Mouse (Mus musculus) embryonic facial prominence, embryonic 14.5 days (tissue): ENCODE results near the gene Ppp1r14b. TPM values are rescaled to one million over a fixed set of nuclear protein-coding genes. Genes with fewer than 3 reads are reported as not detected.

ENCODE experiments used
- ATAC-seq: fragments of 200-750 bp; cut with Nextera tagmentation; 2 replicates; pipeline ENCODE4 v1.8.0; 2017; ENCODE audit warnings: low read depth, moderate number of reproducible peaks, moderate TSS enrichment
- DNase-seq: peaks from one replicate; pipeline ENCODE4 v3.0.0-alpha.2; 2015; ENCODE audit warnings: low spot score
- H3K27ac ChIP-seq: fragments of 300-500 bp; sonication (generic); replicated peaks from 2 replicates; pipeline ENCODE4 v1.5.1; 2014; ENCODE audit warnings: low read depth, mild to moderate bottlenecking, low read length, moderate library complexity
- H3K27me3 ChIP-seq: fragments of 300-500 bp; sonication (generic); replicated peaks from 2 replicates; pipeline ENCODE4 v1.6.1; 2014; ENCODE audit warnings: low read length; ENCODE audit not compliant: control insufficient read depth, insufficient read depth
- H3K36me3 ChIP-seq: fragments of 300-500 bp; sonication (generic); 2 replicates; pipeline ENCODE4 v1.6.1; 2014; ENCODE audit warnings: low read length, mixed read lengths; ENCODE audit not compliant: control insufficient read depth, insufficient read depth
- H3K4me1 ChIP-seq: fragments of 300-500 bp; sonication (generic); 2 replicates; pipeline ENCODE4 v1.6.1; 2014; ENCODE audit warnings: antibody characterized with exemption, low read length; ENCODE audit not compliant: control insufficient read depth, insufficient read depth
- H3K4me2 ChIP-seq: fragments of 300-500 bp; sonication (generic); 2 replicates; pipeline ENCODE4 v1.6.1; 2014; ENCODE audit warnings: low read depth, mild to moderate bottlenecking, low read length, moderate library complexity, mixed read lengths
- H3K4me3 ChIP-seq: fragments of 300-500 bp; sonication (generic); 2 replicates; pipeline ENCODE4 v1.5.1; 2014; ENCODE audit warnings: low read depth, mild to moderate bottlenecking, low read length
- H3K9ac ChIP-seq: fragments of 300-500 bp; sonication (generic); 2 replicates; pipeline ENCODE4 v1.6.1; 2014; ENCODE audit warnings: low read depth, mild to moderate bottlenecking, low read length, moderate library complexity, mixed read lengths
- H3K9me3 ChIP-seq: fragments of 300-500 bp; sonication (generic); 2 replicates; pipeline ENCODE4 v1.6.1; 2016; ENCODE audit warnings: low read length; ENCODE audit not compliant: control insufficient read depth
- WGBS: fragments of 180-500 bp; shearing (Covaris S2); extraction: QIAGEN DNeasy Blood & Tissue Kit; methylation state at CpG from one replicate; pipeline ENCODE4 v1.1.7; 2014; 5-methylcytosine and 5-hydroxymethylcytosine counted together
- polyA plus RNA-seq: library from polyadenylated mRNA; unstranded; fragments of >200 nt; fragmentation: Nextera tagmentation; extraction: Ambion mirVana; gene quantifications from 2 replicates; pipeline ENCODE4 v1.2.1, GENCODE M21; 2014

Ppp1r14b gene
- polyA plus RNA-seq, 1 experiment from 2014 or later, result 302 TPM

- peaks cover 6% of the 10 kb centered on the region; the same call in 1 of the 2 replicates for H3K4me1 ChIP-seq
- no peaks in the 10 kb centered on the region for H3K9me3 ChIP-seq
- peaks cover 30% of the 10 kb centered on the region for H3K36me3 ChIP-seq
- DNase-seq, result peak; percentile 85
- H3K4me2 ChIP-seq, result peak overlapping the region; percentile 85
- H3K9ac ChIP-seq, result peak overlapping the region; percentile 77
- peak; percentile 60 for ATAC-seq
- H3K4me3 ChIP-seq, result peak overlapping the region; percentile 63
- H3K27me3 ChIP-seq, result no peaks in the 10 kb centered on the region
- peak overlapping the region; percentile 96 for H3K27ac ChIP-seq
- under 1% methylated on average over 28 of the region's 28 CpGs for WGBS
Measured at GRCm38 (mm10) chr19:6950613-6951153, 24.1 kb upstream of the Ppp1r14b start.

GRCm38 (mm10) chr19:6951381-6951968 lies 23.3 kb upstream of the Ppp1r14b start:
- peak overlapping the region; percentile 85 for H3K4me2 ChIP-seq
- H3K4me1 ChIP-seq, result peaks cover 6% of the 10 kb centered on the region; the same call in 1 of the 2 replicates
- H3K27me3 ChIP-seq, result no peaks in the 10 kb centered on the region
- DNase-seq (peak; percentile 97), ATAC-seq (peak; percentile 86)
- peak overlapping the region; percentile 96 for H3K27ac ChIP-seq
- H3K9ac ChIP-seq, result peak overlapping the region; percentile 77
- H3K4me3 ChIP-seq, result peak overlapping the region; percentile 63
- WGBS, result under 1% methylated on average over 34 of the region's 35 CpGs
- H3K9me3 ChIP-seq, result no peaks in the 10 kb centered on the region
- peaks cover 30% of the 10 kb centered on the region for H3K36me3 ChIP-seq

GRCm38 (mm10) chr19:6951994-6952711 lies 22.6 kb upstream of the Ppp1r14b start:
- peak overlapping the region; percentile 63 for H3K4me3 ChIP-seq
- 2% methylated on average over 27 of the region's 31 CpGs for WGBS
- H3K4me2 ChIP-seq, result peak overlapping the region; percentile 85
- peaks cover 36% of the 10 kb centered on the region for H3K36me3 ChIP-seq
- peak overlapping the region; percentile 96 for H3K27ac ChIP-seq
- peaks cover 6% of the 10 kb centered on the region; the same call in 1 of the 2 replicates for H3K4me1 ChIP-seq
- peak; percentile 48 for DNase-seq
- no peaks in the 10 kb centered on the region for H3K9me3 ChIP-seq
- ATAC-seq, result peak; percentile 20
- no peaks in the 10 kb centered on the region for H3K27me3 ChIP-seq
- peak overlapping the region; percentile 77 for H3K9ac ChIP-seq

GRCm38 (mm10) chr19:6952712-6953037 lies 22.1 kb upstream of the Ppp1r14b start:
- H3K4me3 ChIP-seq, result peak overlapping the region; percentile 63; the same call in 1 of the 2 replicates
- peaks cover 41% of the 10 kb centered on the region for H3K36me3 ChIP-seq
- ATAC-seq (no peak), DNase-seq (peak; percentile 31)
- peak overlapping the region; percentile 77 for H3K9ac ChIP-seq
- peak overlapping the region; percentile 85 for H3K4me2 ChIP-seq
- 21% methylated on average over 3 of the region's 3 CpGs for WGBS
- H3K9me3 ChIP-seq, result no peaks in the 10 kb centered on the region
- peaks cover 6% of the 10 kb centered on the region; the same call in 1 of the 2 replicates for H3K4me1 ChIP-seq
- H3K27me3 ChIP-seq, result no peaks in the 10 kb centered on the region
- peak overlapping the region; percentile 96 for H3K27ac ChIP-seq

- 62% methylated on average over 9 of the region's 9 CpGs for WGBS
- Histone ChIP-seq H3K4me3 (no peak overlapping the region), H3K4me2 (no peak overlapping the region), H3K36me3 (peaks cover 55% of the 10 kb centered on the region), H3K9ac (0 out of 2 replicates have a peak overlapping the region, but pooled peaks have one; percentile 28), H3K27me3 (no peaks in the 10 kb centered on the region), H3K4me1 (peaks cover 6% of the 10 kb centered on the region; the same call in 1 of the 2 replicates), H3K9me3 (no peaks in the 10 kb centered on the region), H3K27ac (no peak overlapping the region)
- DNase-seq (no peak), ATAC-seq (no peak)
Measured at GRCm38 (mm10) chr19:6954046-6954445, 20.7 kb upstream of the Ppp1r14b start.

GRCm38 (mm10) chr19:6955424-6955823 lies 19.3 kb upstream of the Ppp1r14b start:
- Histone ChIP-seq H3K4me3 (no peak overlapping the region), H3K36me3 (peaks cover 67% of the 10 kb centered on the region), H3K4me1 (no peaks in the 10 kb centered on the region), H3K27ac (no peak overlapping the region), H3K4me2 (no peak overlapping the region), H3K27me3 (no peaks in the 10 kb centered on the region), H3K9ac (no peak overlapping the region), H3K9me3 (no peaks in the 10 kb centered on the region)
- no peak for ATAC-seq
- 86% methylated on average over 7 of the region's 7 CpGs for WGBS
- DNase-seq, result no peak

GRCm38 (mm10) chr19:6956461-6956860 lies 18.3 kb upstream of the Ppp1r14b start:
- no peak overlapping the region for H3K27ac ChIP-seq
- no peak overlapping the region for H3K9ac ChIP-seq
- H3K36me3 ChIP-seq, result peaks cover 72% of the 10 kb centered on the region
- no peak for ATAC-seq
- DNase-seq, result no peak
- no peaks in the 10 kb centered on the region for H3K9me3 ChIP-seq
- no peaks in the 10 kb centered on the region for H3K4me1 ChIP-seq
- H3K27me3 ChIP-seq, result no peaks in the 10 kb centered on the region
- no peak overlapping the region for H3K4me3 ChIP-seq
- 73% methylated on average over 10 of the region's 10 CpGs for WGBS
- H3K4me2 ChIP-seq, result no peak overlapping the region

- H3K27me3 ChIP-seq, result no peaks in the 10 kb centered on the region
- ATAC-seq, result no peak
- H3K9me3 ChIP-seq, result no peaks in the 10 kb centered on the region
- peaks cover 27% of the 10 kb centered on the region for H3K36me3 ChIP-seq
- H3K4me2 ChIP-seq, result peak overlapping the region; percentile 55
- DNase-seq, result no peak
- H3K4me3 ChIP-seq, result peak overlapping the region; percentile 63
- WGBS, result 6% methylated on average over 15 of the region's 15 CpGs
- peaks cover 21% of the 10 kb centered on the region for H3K4me1 ChIP-seq
- H3K27ac ChIP-seq, result no peak overlapping the region
- peak overlapping the region; percentile 73 for H3K9ac ChIP-seq
Measured at GRCm38 (mm10) chr19:6968491-6969271, 6.1 kb upstream of the Ppp1r14b start.
